Mouse (Mus musculus) retina, adult 2 months (tissue): ENCODE measurements around the gene Olfr568.

Experiments
- DNase-seq: peaks from one replicate; pipeline ENCODE4 v3.0.0-alpha.2; 2012; ENCODE audit warnings: low read depth, low spot score

Olfr568 gene

GRCm38 (mm10) chr7:102876822-102877221, at the start of gene Olfr568:
Gene Olfr568, plus strand, starts transcription at chr7:102877122.
- DNase-seq: no peak

- DNase-seq: no peak
These were observed 21.1 kb upstream of the Olfr568 start for GRCm38 (mm10) chr7:102855807-102856206.

DNA sequence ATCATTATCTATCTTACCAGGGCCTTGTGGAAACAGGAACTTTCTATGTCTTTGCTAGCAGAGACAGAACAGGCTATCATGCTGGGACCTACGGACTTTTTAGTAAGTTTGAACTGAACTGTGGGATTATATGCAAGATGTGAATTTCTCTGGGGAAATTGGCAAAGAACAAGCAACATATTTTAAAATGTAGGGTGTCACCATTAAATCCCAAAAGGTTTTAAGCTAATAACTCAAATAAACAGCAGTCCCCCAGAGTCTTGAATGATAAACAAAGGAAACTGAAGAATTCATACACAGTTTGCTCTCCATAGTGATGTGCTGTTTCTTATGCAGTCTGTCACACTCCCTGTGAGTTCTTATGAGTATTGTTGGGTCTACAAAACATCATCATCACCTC, 18.3 kb upstream of the Olfr568 start, which contains the start of gene Olfr566:
Gene Olfr566, minus strand, starts transcription at position 101 of the 400 bp plus-strand sequence.
- DNase-seq: no peak

- DNase-seq: no peak
These were observed 13.9 kb downstream of the Olfr568 start, which contains the start of gene Olfr569 for GRCm38 (mm10) chr7:102890782-102891181. Gene Olfr569, minus strand, starts transcription at chr7:102890882.

DNA sequence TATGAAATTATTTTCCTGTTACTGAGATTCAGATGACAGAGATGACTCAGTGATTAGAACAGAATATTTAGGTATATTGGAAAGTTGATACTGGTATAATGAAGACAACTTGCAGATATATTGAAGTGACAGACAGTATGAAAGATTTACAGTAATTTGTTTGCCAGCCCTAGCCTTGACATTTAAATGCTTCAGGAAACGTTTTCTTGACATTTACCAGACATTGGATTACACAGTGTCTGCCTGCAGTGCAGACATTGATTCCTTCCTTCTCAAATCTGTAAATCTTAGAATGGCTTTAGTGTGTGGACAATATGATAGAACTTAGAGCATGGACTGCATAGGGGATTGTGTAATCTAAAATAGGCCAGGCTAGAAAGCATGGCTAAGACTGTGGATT, 38.3 kb downstream of the Olfr568 start:
- no peak for DNase-seq

DNA sequence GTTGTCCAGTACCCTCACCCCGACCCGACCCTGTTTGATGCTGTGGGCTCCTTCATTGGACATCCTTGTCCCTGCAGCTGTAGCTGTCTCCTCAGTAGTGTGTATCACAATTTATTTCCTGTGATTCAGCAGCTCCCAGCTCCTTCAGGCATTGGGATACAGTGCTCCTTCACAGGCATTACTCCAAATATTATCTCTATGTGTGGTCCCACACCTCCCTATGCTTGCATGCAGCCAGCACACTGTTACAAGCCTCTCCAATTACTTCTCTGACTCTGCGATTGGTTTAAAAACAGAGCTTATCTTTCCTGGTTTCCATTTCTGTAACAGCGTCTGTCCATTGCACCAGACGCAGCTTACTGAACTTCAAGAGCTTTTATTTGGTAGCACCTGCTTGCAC, 39.5 kb downstream of the Olfr568 start:
- DNase-seq: no peak

DNA sequence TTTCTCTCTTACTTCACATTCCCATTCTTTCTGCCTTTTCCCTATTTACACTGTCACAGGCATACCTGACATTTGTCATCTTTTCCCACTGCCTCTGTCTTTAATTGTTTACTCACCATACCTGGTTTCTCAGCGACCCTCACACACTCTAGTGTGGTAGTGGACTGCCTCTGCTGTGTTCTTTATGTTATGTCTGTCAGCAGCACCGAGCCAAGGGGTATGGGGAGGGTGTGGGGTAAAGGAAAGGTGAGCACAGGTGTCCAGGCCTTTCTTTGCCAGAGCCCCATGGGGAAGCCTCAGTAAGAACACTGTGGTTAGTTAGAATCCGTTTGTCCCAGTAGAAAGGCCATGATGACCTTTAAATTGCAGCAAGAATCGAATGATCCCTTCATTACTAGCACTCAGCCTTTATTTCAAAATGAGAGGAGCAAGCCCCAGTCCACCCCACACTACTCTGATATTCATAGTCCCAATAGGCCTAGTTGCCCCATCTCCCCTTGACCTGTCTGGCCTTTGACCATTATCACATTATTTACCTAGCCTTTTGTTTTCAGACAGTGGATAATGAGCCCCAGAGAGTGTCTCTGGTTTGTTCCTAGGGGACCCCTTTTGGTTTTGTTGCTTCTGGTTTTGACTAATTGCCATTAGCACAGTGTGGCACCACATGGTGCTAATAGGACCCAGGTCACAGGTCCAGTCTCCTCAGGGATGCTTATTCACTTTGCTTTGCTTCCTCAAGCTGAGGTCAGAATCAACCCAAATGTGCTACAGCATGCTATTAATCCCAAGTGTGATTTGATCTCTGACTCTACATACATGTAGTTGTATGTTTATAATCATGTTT, 40.3 kb downstream of the Olfr568 start, which contains the start of gene Olfr571:
Gene Olfr571, minus strand, starts transcription at position 505 of the 844 bp plus-strand sequence.
- no peak for DNase-seq

DNA sequence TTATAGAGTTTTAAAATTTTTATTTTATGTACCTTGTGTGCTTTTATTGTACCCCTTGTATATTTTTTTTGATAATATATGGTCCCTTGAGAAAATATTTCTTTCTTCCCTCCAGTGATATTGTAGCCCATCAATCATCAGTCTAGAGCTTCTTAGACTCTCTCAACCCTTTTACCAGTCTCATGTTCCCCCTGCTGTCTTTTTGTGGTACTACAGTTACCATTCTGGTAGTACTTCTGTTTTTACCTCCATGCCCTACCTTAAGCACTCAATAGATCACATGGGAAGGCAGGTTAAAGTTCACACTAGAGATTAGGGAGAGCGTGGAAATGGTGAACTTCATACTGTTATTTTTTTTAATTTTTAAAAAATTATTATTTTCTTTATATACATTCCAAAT, 42.7 kb downstream of the Olfr568 start:
- peak; percentile 33 for DNase-seq

GRCm38 (mm10) chr7:102924109-102924508, 47.2 kb downstream of the Olfr568 start, which contains the start of gene Olfr572:
Gene Olfr572, plus strand, starts transcription at chr7:102924409.
- DNase-seq: no peak

- no peak for DNase-seq
These were observed 50.2 kb downstream of the Olfr568 start for GRCm38 (mm10) chr7:102927105-102927504.
